Mouse (Mus musculus) monocyte, adult 5-6 weeks (primary cell): ENCODE measurements around the gene Tsc22d1. TPM values are rescaled to one million over a fixed set of nuclear protein-coding genes. Genes with fewer than 3 reads are reported as not detected.

Source experiments
- ATAC-seq: fragments of 153-309, 156-312 bp; replicated peaks from 2 replicates; pipeline ENCODE4 v1.8.0; 2017; ENCODE audit warnings: mild to moderate bottlenecking; ENCODE audit not compliant: low TSS enrichment, insufficient number of reproducible peaks, severe bottlenecking, poor library complexity, low FRiP score
- total RNA-seq: library from RNA; stranded (forward); fragments of 200-1000, 200-491, 200-594 nt; gene quantifications from 3 replicates; pipeline ENCODE4 v1.2.3, GENCODE M21; 2017

Tsc22d1 gene
- total RNA-seq, 1 experiment from 2014 or later: 42.7 TPM

- ATAC-seq: no peak
These were observed 117.8 kb downstream of the Tsc22d1 start for GRCm38 (mm10) chr14:76532257-76533169.

GRCm38 (mm10) chr14:76533170-76533815 is 118.5 kb downstream of the Tsc22d1 start:
- no peak for ATAC-seq

GRCm38 (mm10) chr14:76535096-76535495 is 120.3 kb downstream of the Tsc22d1 start:
- no peak for ATAC-seq

GRCm38 (mm10) chr14:76536921-76537320 is 122.2 kb downstream of the Tsc22d1 start:
- ATAC-seq: no peak

GRCm38 (mm10) chr14:76540005-76540670 is 125.4 kb downstream of the Tsc22d1 start:
- no peak for ATAC-seq

GRCm38 (mm10) chr14:76541341-76541740 is 126.6 kb downstream of the Tsc22d1 start:
- no peak for ATAC-seq

- ATAC-seq: no peak
These were observed 129.4 kb downstream of the Tsc22d1 start for GRCm38 (mm10) chr14:76544136-76544535.

GRCm38 (mm10) chr14:76555263-76556030 is 140.7 kb downstream of the Tsc22d1 start:
- no peak for ATAC-seq

GRCm38 (mm10) chr14:76556031-76556851 is 141.5 kb downstream of the Tsc22d1 start:
- no peak for ATAC-seq

- no peak for ATAC-seq
These were observed 142.1 kb downstream of the Tsc22d1 start, which contains the start of gene Serp2 for GRCm38 (mm10) chr14:76556852-76557208. TSS of gene Serp2 (minus strand) at chr14:76556889.

Other genes with a start within 250 kb of the Tsc22d1 start
- 8.2 TPM in 1 of 3 replicates, not detected in the others for gene Serp2, start 141.9 kb downstream of the Tsc22d1 start, total RNA-seq